Mouse (Mus musculus) megakaryocyte, embryonic 14.5 days (primary cell): ENCODE measurements around the gene Map7. TPM values are rescaled to one million over a fixed set of nuclear protein-coding genes. Genes with fewer than 3 reads are reported as not detected.

Source experiments
- H3K27me3 ChIP-seq: replicated peaks from 2 replicates; pipeline ENCODE3; 2012; ENCODE audit warnings: inconsistent platforms
- H3K36me3 ChIP-seq: replicated peaks from 2 replicates; pipeline ENCODE3; 2012; ENCODE audit warnings: low read length, inconsistent platforms, mixed read lengths
- H3K4me1 ChIP-seq: 2 replicates; pipeline ENCODE4 v1.6.1; 2012; ENCODE audit warnings: inconsistent platforms
- H3K4me3 ChIP-seq: replicated peaks from 2 replicates; pipeline ENCODE3; 2012; ENCODE audit warnings: moderate library complexity, mild to moderate bottlenecking, inconsistent platforms
- H3K9me3 ChIP-seq: 2 replicates; pipeline ENCODE4 v1.6.1; 2012; ENCODE audit warnings: inconsistent platforms
- FLI1 ChIP-seq: IDR thresholded peaks from 2 replicates; pipeline ENCODE4 v1.6.1; 2012; ENCODE audit warnings: low read length, inconsistent platforms, mixed read lengths
- GATA1 ChIP-seq: IDR thresholded peaks from 3 replicates; pipeline ENCODE4 v1.6.1; 2012; ENCODE audit warnings: mixed read lengths, low read length, inconsistent platforms, borderline replicate concordance
- polyA plus RNA-seq: library from polyadenylated mRNA; stranded (reverse); fragments of >175 nt; gene quantifications from 2 replicates; pipeline ENCODE4 v1.2.3, GENCODE M21; 2012; ENCODE audit warnings: low replicate concordance; ENCODE audit not compliant: insufficient read depth

Map7 gene
- polyA plus RNA-seq, 1 experiment = 6.5 TPM

- H3K4me1 ChIP-seq = peaks cover 62% of the 10 kb centered on the region
These were observed 21.0 kb downstream of the Map7 start for GRCm38 (mm10) chr10:20169182-20169674.

DNA sequence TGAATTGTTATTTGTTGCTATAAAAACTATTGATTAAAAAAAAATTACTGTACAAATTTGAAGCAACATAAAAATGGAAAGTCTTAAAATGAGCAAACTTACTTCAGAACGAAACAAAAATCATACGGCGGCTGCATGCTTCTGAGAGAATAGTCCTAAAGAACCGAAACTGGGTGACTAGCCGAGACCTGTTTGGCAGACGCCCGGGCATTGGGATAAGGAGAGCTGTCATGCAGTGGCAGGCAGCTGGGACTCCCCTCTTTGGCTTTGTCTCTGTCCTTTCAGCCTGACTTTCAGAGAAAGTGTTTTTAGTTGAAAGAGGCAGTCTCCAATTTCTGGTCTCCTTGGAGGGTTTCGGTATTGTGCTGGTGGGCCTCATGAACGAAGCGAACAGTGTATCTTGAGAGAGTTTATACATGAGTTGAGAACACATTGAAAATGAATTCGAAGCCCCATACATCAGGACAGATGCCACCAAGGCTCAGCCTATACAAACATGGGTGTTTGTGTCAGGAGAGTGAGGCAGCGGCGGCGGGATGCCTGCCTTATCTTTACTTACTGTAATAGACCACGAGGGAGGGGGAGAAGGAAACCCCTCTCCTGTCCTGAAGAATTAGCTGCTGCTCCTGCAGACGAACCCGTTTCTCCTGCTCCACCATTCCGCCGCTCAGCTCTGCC is 21.8 kb downstream of the Map7 start:
- TF ChIP-seq GATA1 (no peak), FLI1 (no peak)
- Histone ChIP-seq H3K4me1 (peaks cover 63% of the 10 kb centered on the region), H3K4me3 (peak overlapping the region; percentile 71)

More at GRCm38 (mm10) chr10:20169182-20169674, 21.0 kb downstream of the Map7 start:
- Histone ChIP-seq H3K36me3 (peaks cover 10% of the 10 kb centered on the region), H3K27me3 (peaks cover 1% of the 10 kb centered on the region), H3K4me3 (no peak overlapping the region), H3K9me3 (no peaks in the 10 kb centered on the region)
- TF ChIP-seq GATA1 (no peak), FLI1 (no peak)

GRCm38 (mm10) chr10:20170605-20171088 is 22.4 kb downstream of the Map7 start:
- Histone ChIP-seq H3K4me3 (peak overlapping the region; percentile 71), H3K27me3 (peaks cover 1% of the 10 kb centered on the region), H3K4me1 (peaks cover 64% of the 10 kb centered on the region), H3K9me3 (no peaks in the 10 kb centered on the region), H3K36me3 (peaks cover 2% of the 10 kb centered on the region)
- TF ChIP-seq GATA1 = no peak
- no peak for TF ChIP-seq FLI1

More for the DNA sequence above, 21.8 kb downstream of the Map7 start:
- Histone ChIP-seq H3K9me3 (no peaks in the 10 kb centered on the region), H3K27me3 (peaks cover 1% of the 10 kb centered on the region), H3K36me3 (peaks cover 3% of the 10 kb centered on the region)

DNA sequence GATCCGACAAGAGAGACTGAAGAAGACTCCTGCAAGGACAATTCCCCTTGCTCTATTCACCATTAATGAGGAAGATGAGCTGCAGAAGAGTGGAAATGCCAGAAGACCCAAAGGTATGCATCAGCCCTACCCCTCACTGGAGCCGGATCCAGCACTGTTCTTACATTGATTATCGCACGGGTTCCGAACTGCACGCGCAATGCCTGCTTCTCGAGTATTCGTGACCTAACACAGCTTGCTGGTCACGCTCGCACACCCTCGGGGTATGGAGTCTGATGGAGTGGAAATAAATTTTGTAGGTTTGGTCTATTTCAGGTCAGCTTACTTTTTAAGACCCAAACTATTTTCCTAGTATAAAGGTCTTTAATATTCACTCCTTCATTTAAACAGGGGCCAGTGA is 22.9 kb downstream of the Map7 start:
- Histone ChIP-seq H3K4me3 (no peak overlapping the region), H3K36me3 (peaks cover 2% of the 10 kb centered on the region), H3K27me3 (peaks cover 1% of the 10 kb centered on the region), H3K4me1 (peaks cover 64% of the 10 kb centered on the region), H3K9me3 (no peaks in the 10 kb centered on the region)
- TF ChIP-seq GATA1 (no peak), FLI1 (no peak)

DNA sequence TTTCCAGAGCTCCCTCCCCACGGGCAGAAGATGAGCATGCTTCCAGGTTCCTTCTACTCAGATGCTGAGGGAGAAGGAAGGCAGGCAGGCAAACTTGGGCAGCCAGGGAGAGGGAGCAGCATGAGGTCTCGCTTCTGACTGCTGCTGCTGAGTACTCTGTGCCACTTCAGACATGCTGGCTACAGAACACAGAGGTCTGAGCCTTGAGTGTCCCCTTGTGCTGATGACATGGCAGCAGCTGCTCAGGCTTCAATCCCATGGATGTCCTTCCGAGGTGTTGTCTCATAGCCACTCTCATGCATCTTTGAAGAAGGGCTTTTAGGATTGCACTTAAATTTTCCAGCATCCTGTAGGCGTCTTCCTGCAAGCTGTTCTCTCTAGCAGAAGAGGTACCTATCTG is 23.5 kb downstream of the Map7 start:
- H3K9me3 ChIP-seq = no peaks in the 10 kb centered on the region
- H3K4me3 ChIP-seq = no peak overlapping the region
- H3K27me3 ChIP-seq = peaks cover 1% of the 10 kb centered on the region
- peaks cover 2% of the 10 kb centered on the region for H3K36me3 ChIP-seq
- H3K4me1 ChIP-seq = peaks cover 64% of the 10 kb centered on the region
- no peak for TF ChIP-seq GATA1
- no peak for TF ChIP-seq FLI1

DNA sequence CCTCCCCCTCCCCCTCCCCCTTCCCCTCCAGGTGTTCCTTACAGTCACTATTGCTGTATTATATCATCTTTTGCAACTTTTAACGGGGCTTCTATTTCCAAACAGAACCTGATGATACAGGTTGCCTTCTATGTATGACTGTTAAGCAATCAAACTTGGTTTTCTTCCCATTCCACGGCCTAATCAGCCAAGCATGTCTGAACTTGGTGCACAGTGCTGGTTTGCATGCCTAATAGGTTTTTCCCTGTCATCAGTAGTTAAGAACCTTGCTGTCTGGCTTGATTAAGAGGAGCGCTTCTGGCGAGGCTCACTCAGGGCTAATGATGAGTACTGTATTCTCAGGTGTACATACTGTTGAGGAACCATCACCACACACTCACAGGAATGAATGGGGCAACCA is 25.5 kb downstream of the Map7 start:
- H3K36me3 ChIP-seq = peaks cover 2% of the 10 kb centered on the region
- peaks cover 1% of the 10 kb centered on the region for H3K27me3 ChIP-seq
- TF ChIP-seq GATA1 = no peak
- no peak for TF ChIP-seq FLI1
- H3K4me3 ChIP-seq = no peak overlapping the region
- peaks cover 55% of the 10 kb centered on the region for H3K4me1 ChIP-seq
- no peaks in the 10 kb centered on the region for H3K9me3 ChIP-seq

- peaks cover 1% of the 10 kb centered on the region for H3K27me3 ChIP-seq
- TF ChIP-seq GATA1 (no peak), FLI1 (no peak)
- no peaks in the 10 kb centered on the region for H3K9me3 ChIP-seq
- peaks cover 2% of the 10 kb centered on the region for H3K36me3 ChIP-seq
- peaks cover 59% of the 10 kb centered on the region for H3K4me1 ChIP-seq
- peak overlapping the region; percentile 23 for H3K4me3 ChIP-seq
These were observed 27.8 kb downstream of the Map7 start for GRCm38 (mm10) chr10:20176054-20176453.

- H3K4me3 ChIP-seq = peak overlapping the region; percentile 23
- H3K36me3 ChIP-seq = peaks cover 4% of the 10 kb centered on the region
- H3K4me1 ChIP-seq = peaks cover 79% of the 10 kb centered on the region
- no peaks in the 10 kb centered on the region for H3K9me3 ChIP-seq
- H3K27me3 ChIP-seq = no peaks in the 10 kb centered on the region
- TF ChIP-seq FLI1 (no peak), GATA1 (no peak)
These were observed 30.7 kb downstream of the Map7 start for GRCm38 (mm10) chr10:20178807-20179605.

DNA sequence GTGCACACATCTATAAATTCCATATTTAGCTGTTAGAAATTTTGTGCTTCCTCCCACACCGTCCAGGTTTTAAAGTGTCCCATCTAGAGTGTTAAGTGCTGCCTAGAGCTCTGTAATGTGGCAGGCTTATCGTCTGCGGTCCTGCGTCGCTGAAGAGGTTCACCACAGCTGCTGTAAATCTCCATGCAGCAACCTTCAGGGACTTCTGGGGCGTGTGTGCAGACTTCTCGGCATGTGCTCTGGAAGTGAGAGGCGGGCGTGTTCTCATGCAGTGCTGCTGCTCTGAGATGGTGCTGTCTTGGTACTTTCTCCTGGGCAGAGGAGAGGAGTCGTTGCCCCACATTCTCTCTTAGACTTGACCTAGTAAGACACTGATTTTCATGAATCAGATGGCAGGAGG is 32.9 kb downstream of the Map7 start:
- Histone ChIP-seq H3K27me3 (no peaks in the 10 kb centered on the region), H3K36me3 (peaks cover 4% of the 10 kb centered on the region), H3K9me3 (no peaks in the 10 kb centered on the region), H3K4me1 (peaks cover 73% of the 10 kb centered on the region), H3K4me3 (peak overlapping the region; percentile 84)
- TF ChIP-seq GATA1 (no peak; the same call in 2 of the 3 replicates), FLI1 (no peak)
